Comparison of ENCODE assay signal across 8 mouse cellular contexts in the genomic region with DNA sequence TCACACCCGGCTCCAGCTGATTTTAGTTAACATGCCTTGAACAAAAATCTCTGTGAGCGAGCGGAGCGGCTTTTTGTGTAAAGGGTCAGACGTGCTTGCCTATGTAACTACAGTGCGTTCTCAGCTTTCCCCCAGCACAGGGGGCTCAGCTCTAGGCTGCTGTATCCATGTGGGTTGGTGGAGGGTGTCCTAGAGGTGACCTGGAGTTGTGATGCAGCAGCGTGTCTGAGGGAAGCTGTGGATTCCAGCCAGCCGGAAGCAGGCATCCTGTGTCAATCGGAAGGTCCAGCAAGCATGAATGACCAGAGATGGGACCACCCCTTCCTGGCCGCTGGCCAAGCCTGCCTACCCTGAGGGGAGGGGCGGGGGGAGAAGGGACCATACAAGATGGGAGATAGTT. TPM values are rescaled to one million over a fixed set of nuclear protein-coding genes. Genes with fewer than 3 reads are reported as not detected.
DNase-seq lines count a peak whose midpoint lies in the region; TF ChIP-seq lines count a peak whose summit lies in the region.

No protein-coding gene starts in this region.

- 52% methylated on average over 11 of the region's 11 CpGs for WGBS in kidney, adult 2 months

- peaks cover 42% of the 10 kb centered on the region for H3K4me1 ChIP-seq in kidney, adult 2 months (ENCODE audit: control insufficient read depth, insufficient read depth, low read length)

- H3K36me3 ChIP-seq in kidney, adult 2 months (ENCODE audit: control insufficient read depth, insufficient read depth, low read length), result no peaks in the 10 kb centered on the region

- peak; percentile 69 to 82 for DNase-seq in adrenal gland, adult (ENCODE audit: inconsistent age in 2 of 2, low spot score in 1 of 2)
- no peak for DNase-seq in adrenal gland, postnatal 4 days (ENCODE audit: low spot score in 2 of 2)
- DNase-seq in testis, postnatal 10 days (ENCODE audit: low spot score), result peak; percentile 69
- DNase-seq in testis, postnatal 14 days (ENCODE audit: low spot score), result no peak
- peak; percentile 90 for DNase-seq in kidney, adult 2 months
- DNase-seq in retina, postnatal 1 day, result peak; percentile 89
- DNase-seq in natural killer cell, adult 2 months (ENCODE audit: low spot score in 2 of 2), result no peak
- no peak for DNase-seq in spleen, postnatal 4 days (ENCODE audit: low spot score in 2 of 2)

- TF ChIP-seq CTCF in kidney, adult 2 months (conservative IDR thresholded peaks at IDR 0.05; ENCODE audit: insufficient read depth, insufficient read length, low read depth, low read length), result no peak

- no peak overlapping the region for H3K27ac ChIP-seq in kidney, adult 2 months (ENCODE audit: insufficient read depth, low read depth, low read length)

- no peaks in the 10 kb centered on the region for H3K27me3 ChIP-seq in kidney, adult 2 months (replicated peaks; ENCODE audit: control insufficient read depth, insufficient read depth, low read length)

- TF ChIP-seq POLR2A in kidney, adult 2 months (IDR thresholded peaks at IDR 0.05; ENCODE audit: low read depth, low read length), result no peak

- H3K4me3 ChIP-seq in kidney, adult 2 months (ENCODE audit: insufficient read depth, low read depth, low read length), result no peak overlapping the region

RNA-seq across cellular contexts. Expression of gene Umps, which starts 24.5 kb away (rescaled TPM):
- total RNA-seq in adrenal gland, postnatal 4 days (2021), result 10 to 100 TPM; 42.2 to 45.0 TPM
- polyA plus RNA-seq in kidney, adult 2 months (2012; rRNA removed), result 14.9 and 16.5 TPM in 2 replicates

Comparison
In these comparisons a context has a peak if more than half of its experiments do, and no peak if none do; other contexts are left out.
1. DNase-seq: peak in adrenal gland, adult (2 of 2), testis, postnatal 10 days (single experiment), kidney, adult 2 months (single experiment) and retina, postnatal 1 day (single experiment); none in adrenal gland, postnatal 4 days (0 of 2), testis, postnatal 14 days (single experiment), natural killer cell, adult 2 months (0 of 2) and spleen, postnatal 4 days (0 of 2).